Mouse (Mus musculus) C2C12 (cell line): ENCODE results near the gene Ube2j2.

Source experiments
- CEBPB ChIP-seq: IDR thresholded peaks from one replicate; pipeline ENCODE4 v1.6.1; 2011; ENCODE audit warnings: low read depth, mild to moderate bottlenecking, control low read depth, moderate library complexity
- CTCF ChIP-seq: IDR thresholded peaks from one replicate; pipeline ENCODE4 v1.5.1; 2011; ENCODE audit not compliant: control insufficient read depth, insufficient read depth, insufficient read length
- MAX ChIP-seq: IDR thresholded peaks from one replicate; pipeline ENCODE4 v1.6.1; 2011; ENCODE audit warnings: mild to moderate bottlenecking, control low read depth
- MYOG ChIP-seq: IDR thresholded peaks from one replicate; pipeline ENCODE4 v1.6.1; 2011; ENCODE audit not compliant: control insufficient read depth, insufficient read length; ENCODE audit errors: extremely low read depth
- USF1 ChIP-seq: IDR thresholded peaks from one replicate; pipeline ENCODE4 v1.6.1; 2011; ENCODE audit warnings: low read depth, mild to moderate bottlenecking, control low read depth, moderate library complexity

DNA sequence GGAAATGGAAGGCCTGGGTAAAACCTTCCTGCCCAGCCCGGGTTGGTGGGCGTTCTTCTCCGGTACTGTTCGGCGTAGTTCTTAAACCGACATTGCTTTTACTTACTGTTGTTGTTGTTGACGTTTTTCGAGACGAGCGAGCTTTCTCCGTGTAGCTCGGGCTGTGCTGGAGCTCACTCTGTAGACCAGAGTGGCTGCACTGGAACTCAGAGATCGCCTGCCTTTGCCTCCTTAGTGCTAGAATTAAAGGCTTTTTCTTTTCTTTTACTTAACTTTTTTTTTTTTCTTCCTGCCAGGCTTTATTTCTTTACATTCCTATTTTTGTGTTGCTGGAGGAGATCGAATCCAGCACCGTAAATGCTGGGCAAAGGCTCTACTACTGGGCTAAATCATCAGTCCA lies 50.0 kb downstream of the Ube2j2 start:
- no peak for TF ChIP-seq CTCF
- TF ChIP-seq CEBPB: no peak
- TF ChIP-seq USF1: no peak
- TF ChIP-seq MAX: no peak
- TF ChIP-seq MYOG: no peak
